Mouse (Mus musculus): ENCODE data around the gene St3gal3.

Gene St3gal3

DNA sequence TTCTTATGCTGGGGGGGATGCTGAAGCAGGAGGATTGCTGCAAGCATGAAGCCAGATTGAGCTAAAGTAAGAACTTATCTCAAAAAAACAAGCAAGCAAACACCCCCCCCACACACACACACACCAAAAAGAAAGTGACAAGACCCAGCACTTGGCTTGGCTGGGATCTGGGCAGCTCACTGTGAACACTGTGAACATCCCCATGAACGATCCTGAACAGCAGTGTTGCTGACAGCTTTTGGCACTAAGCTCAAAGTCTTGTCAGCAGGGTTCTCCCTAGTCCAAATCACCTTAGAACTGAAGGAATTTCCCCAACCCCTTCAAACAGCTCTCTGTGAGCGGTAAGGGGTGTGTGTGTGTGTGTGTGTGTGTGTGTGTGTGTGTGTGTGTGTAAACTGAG is 211.3 kb downstream of the St3gal3 start:
- no peak for DNase-seq

GRCm38 (mm10) chr4:117921358-117921757 is 213.4 kb downstream of the St3gal3 start:
- no peak for DNase-seq

GRCm38 (mm10) chr4:117918762-117919161 is 216.0 kb downstream of the St3gal3 start:
- DNase-seq, result no peak

GRCm38 (mm10) chr4:117918261-117918660 is 216.5 kb downstream of the St3gal3 start:
- no peak for DNase-seq

DNA sequence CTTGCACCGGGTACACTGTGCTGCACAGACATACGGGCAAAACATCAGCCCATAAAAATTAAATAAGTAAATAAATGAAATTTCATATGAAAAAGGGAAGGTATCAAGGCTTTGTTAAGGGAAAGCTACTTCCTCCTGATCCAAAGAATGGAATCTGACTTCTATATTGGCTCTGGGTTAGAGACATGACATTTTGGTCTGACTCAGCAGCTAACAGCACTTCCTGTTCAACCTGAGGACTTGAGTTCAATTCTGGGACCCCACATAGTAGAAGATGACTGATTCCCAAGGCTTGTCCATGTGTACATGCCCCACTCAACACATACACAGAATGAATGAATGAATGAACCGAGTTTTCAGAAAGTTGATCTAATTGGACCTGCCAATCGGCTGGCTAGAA is 216.9 kb downstream of the St3gal3 start:
- no peak for DNase-seq

DNA sequence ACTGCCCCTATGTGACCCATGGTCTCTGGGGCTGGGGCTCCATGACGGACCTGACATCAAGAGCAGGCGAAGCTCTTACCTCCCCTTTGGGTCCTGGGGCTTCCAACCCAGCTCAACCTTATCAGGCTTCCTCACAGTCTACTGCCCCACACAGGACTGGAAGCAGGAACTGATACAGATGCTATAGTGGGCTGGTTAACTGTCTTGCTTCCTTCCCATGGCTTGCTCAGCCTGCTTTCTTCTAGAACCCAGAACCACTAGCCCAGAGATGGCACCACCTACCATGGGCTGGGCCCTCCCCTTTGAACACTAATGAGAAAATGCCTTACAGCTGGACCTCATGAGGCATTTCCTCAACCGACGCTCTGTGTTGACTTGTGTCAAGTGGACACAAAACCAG is 217.3 kb downstream of the St3gal3 start:
- DNase-seq, result no peak

DNA sequence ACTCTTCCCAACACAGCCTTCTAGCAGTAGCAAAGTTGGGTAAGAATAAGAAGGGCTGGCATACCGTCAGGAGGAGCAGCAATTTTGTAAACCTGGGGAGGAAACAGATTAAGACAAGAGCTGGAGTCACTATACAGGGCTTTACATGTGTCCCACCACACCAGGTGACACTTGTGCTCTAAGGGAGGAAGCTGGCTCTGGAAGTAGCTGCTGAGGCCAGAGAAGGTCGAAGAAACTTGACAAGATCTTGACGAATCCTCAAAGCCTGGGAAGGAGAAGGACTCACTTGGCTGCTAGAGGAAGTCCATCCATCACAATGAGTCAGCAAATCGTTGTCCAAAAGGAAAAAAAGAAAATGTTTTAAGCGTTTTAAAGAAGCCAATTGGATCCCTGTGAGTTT is 218.3 kb downstream of the St3gal3 start:
- DNase-seq, result no peak

DNA sequence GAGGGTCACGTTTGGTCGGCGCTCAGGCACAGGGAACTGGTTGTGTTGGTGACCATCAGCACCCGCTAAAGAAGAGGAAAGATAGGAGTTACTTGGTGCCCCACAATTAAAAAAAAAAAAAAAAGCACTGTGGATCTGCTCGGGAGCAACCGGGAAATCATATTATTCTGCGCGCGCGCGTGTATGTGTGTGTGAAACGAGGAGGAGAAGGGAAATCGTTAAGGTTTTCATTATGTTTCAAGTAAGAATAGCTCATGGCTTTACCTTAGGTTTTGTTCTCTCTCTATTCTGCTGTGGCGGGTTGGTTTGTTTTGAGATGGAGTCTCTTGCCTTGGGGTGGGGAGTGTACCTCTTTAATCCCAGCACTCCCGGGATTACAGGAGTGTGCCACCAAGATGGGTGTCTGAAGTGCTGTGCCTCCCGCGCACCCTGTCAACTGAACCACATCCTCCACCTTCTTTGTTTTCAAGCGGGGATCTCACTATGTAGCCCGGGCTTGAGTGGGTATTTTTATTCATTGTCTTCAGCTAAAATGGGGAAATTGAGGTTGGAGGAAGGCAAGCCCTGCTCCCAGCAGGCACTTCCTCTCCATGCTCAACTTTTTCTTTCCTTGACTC is 219.1 kb downstream of the St3gal3 start:
- DNase-seq, result no peak

DNA sequence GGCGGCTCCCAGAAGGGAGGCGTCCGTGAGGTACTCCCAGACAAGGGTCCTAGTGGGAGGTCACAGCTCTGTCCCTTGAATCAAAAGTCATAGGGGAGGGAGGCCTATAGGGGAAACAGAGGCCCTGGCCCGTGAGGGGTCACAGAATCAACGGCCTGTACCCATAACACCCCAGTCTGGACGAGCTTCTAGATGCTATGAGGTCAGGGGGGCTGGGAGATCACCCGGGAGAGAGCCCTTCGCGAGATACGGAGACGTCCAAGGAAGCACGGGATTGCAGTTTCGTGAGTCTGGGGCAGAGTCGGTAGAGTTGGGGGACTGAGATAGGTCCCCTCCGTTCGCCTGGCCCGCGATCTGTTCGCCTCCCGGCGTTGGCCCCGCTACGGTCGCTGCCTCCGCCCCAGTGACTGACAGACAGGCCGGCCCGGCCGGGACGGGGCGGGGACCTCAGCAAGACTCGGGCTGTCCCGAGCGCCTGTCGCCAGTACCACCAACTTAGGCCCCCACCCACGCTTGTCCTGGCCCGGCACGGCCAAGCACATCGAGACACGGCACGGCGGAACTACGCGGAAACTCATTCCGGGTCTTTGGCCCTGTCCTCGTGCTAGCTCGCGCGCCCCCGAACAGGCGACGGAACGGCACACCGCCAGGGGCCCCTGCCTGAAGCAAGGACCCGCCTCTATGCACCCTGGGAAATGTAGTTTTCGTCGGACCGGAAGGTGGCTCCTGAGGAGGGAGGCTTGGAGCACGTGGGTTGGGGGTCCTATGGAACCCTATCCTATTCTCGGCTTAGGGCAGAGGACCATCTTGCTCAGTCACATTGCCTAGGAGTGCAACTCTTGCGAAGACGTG is 219.9 kb downstream of the St3gal3 start, which contains the start of gene Ipo13:
Ipo13 (minus strand) TSS at position 409 of the 852 bp plus-strand sequence.
- DNase-seq, result peak; percentile 96

GRCm38 (mm10) chr4:117914031-117914430 is 220.7 kb downstream of the St3gal3 start:
- DNase-seq, result peak; percentile 77 to 78

DNA sequence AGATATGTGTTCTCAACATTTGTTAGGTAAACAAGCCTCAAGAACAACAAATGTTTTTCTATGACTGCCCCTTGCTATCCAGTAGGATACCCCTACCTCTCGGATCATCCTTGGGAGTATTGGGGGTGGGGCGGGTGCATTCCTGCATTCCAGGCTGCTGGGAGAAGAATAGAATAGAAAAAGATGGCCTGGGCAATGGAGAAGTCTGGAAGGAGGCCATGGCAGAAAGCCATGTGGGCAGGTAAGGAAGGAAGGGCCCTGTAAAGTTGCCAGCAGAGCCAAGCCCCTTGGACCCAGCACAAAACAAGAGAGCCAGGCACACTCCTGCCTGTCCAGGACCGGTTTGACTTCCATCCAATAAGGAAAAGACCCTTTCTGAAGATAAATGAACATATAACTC is 221.3 kb downstream of the St3gal3 start:
- DNase-seq, result peak; percentile 94

DNA sequence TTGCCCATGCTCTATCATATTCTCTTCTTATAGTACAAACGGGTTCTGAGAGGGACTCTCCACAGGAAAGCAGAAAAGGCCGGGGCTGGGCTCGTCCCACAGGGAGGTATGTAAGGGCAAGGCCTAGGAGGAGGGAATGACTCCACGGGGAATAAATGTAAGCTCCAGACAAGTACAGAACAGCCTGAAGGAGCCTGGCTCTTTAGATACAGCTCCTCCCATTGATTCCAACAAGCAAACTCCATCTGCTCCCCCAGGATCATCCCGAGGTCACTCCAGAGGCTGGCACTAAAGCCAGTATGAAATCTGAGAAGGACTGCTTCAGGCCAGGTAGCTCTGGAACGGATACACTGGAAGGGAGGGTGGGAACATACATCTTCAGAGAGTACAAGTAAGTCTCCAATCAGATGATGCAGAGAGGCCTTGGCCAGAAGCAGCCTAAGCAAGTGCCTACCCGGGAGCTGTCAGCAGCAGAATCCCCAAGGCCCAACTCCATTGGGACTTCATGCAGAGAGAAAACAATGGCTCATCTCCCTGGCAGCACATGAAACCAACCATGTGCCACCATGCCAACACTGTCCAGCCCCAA is 221.9 kb downstream of the St3gal3 start:
- DNase-seq, result peak in 1 of 2 experiments; percentile 47

- DNase-seq, result peak; percentile 74
Measured at GRCm38 (mm10) chr4:117912131-117912561, 222.6 kb downstream of the St3gal3 start.

DNA sequence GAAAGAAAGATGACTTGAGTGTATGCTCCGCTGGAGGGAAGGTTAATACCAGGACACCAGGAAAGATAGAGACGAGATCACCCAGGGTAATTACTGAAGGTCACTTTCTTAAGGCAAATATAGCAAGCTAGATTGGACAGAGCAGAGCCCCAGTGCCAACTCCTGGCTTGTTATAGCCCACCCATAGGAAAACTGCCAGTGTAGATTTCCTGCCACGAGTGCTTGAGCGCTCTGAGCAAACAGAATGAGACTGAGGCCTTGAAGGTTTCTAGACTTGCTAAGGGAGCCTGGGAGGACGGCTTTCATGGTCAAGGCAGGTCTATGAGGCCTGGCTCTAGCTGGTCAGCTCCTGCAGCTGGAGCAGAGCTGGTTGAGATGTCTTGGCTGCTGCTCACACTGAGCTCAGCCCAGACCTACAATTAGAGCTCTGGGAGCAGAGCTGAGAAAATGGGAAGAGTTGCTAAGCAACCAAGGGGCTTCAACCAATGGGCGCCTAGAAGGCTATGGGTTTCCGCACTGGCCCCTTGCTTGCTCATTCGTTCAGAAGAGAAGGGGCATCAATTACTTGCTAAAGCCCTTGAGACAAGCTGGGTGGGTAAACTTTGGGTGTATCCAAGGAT is 225.8 kb downstream of the St3gal3 start:
- DNase-seq, result peak; percentile 57 to 60

DNA sequence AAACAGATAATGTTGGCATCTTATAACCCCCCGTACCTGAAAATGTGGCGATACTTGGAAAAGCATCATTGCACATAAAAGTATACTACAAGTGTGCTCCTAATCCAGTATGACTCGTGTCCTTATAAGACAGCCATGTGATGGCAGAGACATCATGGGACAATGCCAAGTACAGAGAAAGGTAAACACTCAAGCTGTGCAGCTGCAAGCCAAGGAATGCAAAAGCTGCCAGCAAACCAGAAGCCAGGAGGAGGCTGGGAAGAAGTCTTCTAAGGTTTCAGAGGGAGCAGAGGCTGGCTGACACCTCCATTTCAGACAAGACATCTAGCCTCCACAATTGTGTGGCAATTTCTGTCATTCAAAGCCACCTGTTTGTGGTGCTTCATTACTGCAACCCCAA is 228.5 kb downstream of the St3gal3 start:
- peak in 1 of 2 experiments; percentile 61 for DNase-seq

- DNase-seq, result peak; percentile 57 to 60
Measured at GRCm38 (mm10) chr4:117904761-117905160, 230.0 kb downstream of the St3gal3 start.

- no peak for DNase-seq
Measured at GRCm38 (mm10) chr4:117904094-117904493, 230.6 kb downstream of the St3gal3 start.

DNA sequence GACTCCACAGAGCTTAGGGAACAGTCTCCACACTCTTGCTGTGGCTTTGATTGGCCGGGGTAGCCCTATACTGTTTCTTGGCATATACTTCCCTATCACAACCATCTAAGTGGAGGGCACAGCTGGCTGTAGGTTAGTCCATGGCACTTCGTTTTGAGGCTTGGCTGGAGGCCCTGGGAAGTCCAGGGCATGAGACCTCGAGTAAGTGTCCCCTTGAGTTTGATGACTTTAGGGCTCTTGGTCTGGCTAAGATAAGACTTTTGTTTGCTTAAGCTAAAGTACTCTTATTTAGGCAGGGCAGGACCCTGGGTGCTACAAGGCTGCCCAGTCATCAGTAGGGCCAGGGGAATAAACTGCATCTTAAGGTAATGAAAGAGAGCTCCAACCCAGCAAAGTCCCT is 236.6 kb downstream of the St3gal3 start:
- DNase-seq, result no peak

- DNase-seq, result peak; percentile 86 to 88
Measured at GRCm38 (mm10) chr4:117896031-117896430, 238.7 kb downstream of the St3gal3 start.

GRCm38 (mm10) chr4:117895339-117895738 is 239.4 kb downstream of the St3gal3 start:
- DNase-seq, result peak in 1 of 2 experiments; percentile 40

GRCm38 (mm10) chr4:117894601-117895000 is 240.1 kb downstream of the St3gal3 start:
- no peak for DNase-seq

- no peak for DNase-seq
Measured at GRCm38 (mm10) chr4:117893376-117893775, 241.3 kb downstream of the St3gal3 start.

- DNase-seq, result peak; percentile 90 to 93
Measured at GRCm38 (mm10) chr4:117891738-117892161, 243.0 kb downstream of the St3gal3 start, which contains the start of gene Dph2. TSS of gene Dph2 (minus strand) at chr4:117892032.

All from cerebellum, postnatal 10 days (tissue).